Mouse (Mus musculus) frontal cortex, postnatal 25 days (tissue): ENCODE data around the gene Car4.

ENCODE experiments used
- DNase-seq, 2 experiments: peaks; one replicate each; pipeline ENCODE4 v3.0.0; 2022; ENCODE audit warnings: low spot score in 2 of 2

The Car4 gene

GRCm38 (mm10) chr11:84958271-84958630 lies 665 bp downstream of the Car4 start:
- DNase-seq, result no peak

- no peak for DNase-seq
Observed at GRCm38 (mm10) chr11:84959181-84959580, 1.6 kb downstream of the Car4 start.

- no peak for DNase-seq
Observed at GRCm38 (mm10) chr11:84959701-84960181, 2.2 kb downstream of the Car4 start.

GRCm38 (mm10) chr11:84960291-84960690 lies 2.7 kb downstream of the Car4 start:
- DNase-seq, result no peak

- no peak for DNase-seq
Observed at GRCm38 (mm10) chr11:84960780-84961179, 3.2 kb downstream of the Car4 start.

- no peak for DNase-seq
Observed at GRCm38 (mm10) chr11:84961571-84961970, 4.0 kb downstream of the Car4 start.

- no peak for DNase-seq
Observed at GRCm38 (mm10) chr11:84962536-84962935, 5.0 kb downstream of the Car4 start.

- no peak for DNase-seq
Observed at GRCm38 (mm10) chr11:84963556-84963955, 6.0 kb downstream of the Car4 start.

GRCm38 (mm10) chr11:84966696-84967095 lies 9.1 kb downstream of the Car4 start:
- DNase-seq, result no peak

GRCm38 (mm10) chr11:84967113-84967512 lies 9.5 kb downstream of the Car4 start:
- no peak for DNase-seq

- DNase-seq, result no peak
Observed at GRCm38 (mm10) chr11:84968309-84968708, 10.7 kb downstream of the Car4 start.

GRCm38 (mm10) chr11:84968775-84969174 lies 11.2 kb downstream of the Car4 start:
- no peak for DNase-seq

GRCm38 (mm10) chr11:84972067-84972466 lies 14.5 kb downstream of the Car4 start:
- DNase-seq, result no peak

GRCm38 (mm10) chr11:84973661-84974060 lies 16.1 kb downstream of the Car4 start:
- no peak for DNase-seq

GRCm38 (mm10) chr11:84974582-84974981 lies 17.0 kb downstream of the Car4 start:
- no peak for DNase-seq

- DNase-seq, result no peak
Observed at GRCm38 (mm10) chr11:84976706-84977105, 19.1 kb downstream of the Car4 start.

GRCm38 (mm10) chr11:84977385-84977952 lies 19.9 kb downstream of the Car4 start:
- DNase-seq, result no peak

GRCm38 (mm10) chr11:84978113-84978512 lies 20.5 kb downstream of the Car4 start:
- no peak for DNase-seq

- DNase-seq, result no peak
Observed at GRCm38 (mm10) chr11:84979351-84979750, 21.8 kb downstream of the Car4 start.

GRCm38 (mm10) chr11:84980697-84981096 lies 23.1 kb downstream of the Car4 start:
- no peak for DNase-seq

GRCm38 (mm10) chr11:84985421-84985820 lies 27.8 kb downstream of the Car4 start:
- DNase-seq, result no peak

GRCm38 (mm10) chr11:84988341-84988919 lies 30.8 kb downstream of the Car4 start:
- DNase-seq, result no peak

GRCm38 (mm10) chr11:84992996-84993395 lies 35.4 kb downstream of the Car4 start:
- no peak for DNase-seq

- DNase-seq, result no peak
Observed at GRCm38 (mm10) chr11:84995241-84995640, 37.7 kb downstream of the Car4 start.
